Mouse (Mus musculus) ES-Bruce4 (cell line): Measurements from ENCODE around the gene Akr1cl. TPM values are rescaled to one million over a fixed set of nuclear protein-coding genes. Genes with fewer than 3 reads are reported as not detected.

Source experiments
- H3K27ac ChIP-seq: 2 replicates; pipeline ENCODE4 v1.5.1; 2012; ENCODE audit warnings: low read length, inconsistent platforms; ENCODE audit not compliant: insufficient read depth
- H3K27me3 ChIP-seq: 2 replicates; pipeline ENCODE4 v1.6.1; 2012; ENCODE audit warnings: mild to moderate bottlenecking, low read length, inconsistent platforms; ENCODE audit not compliant: control insufficient read depth, poor library complexity, insufficient read depth, severe bottlenecking
- H3K36me3 ChIP-seq: 2 replicates; pipeline ENCODE4 v1.6.1; 2012; ENCODE audit warnings: inconsistent platforms, mild to moderate bottlenecking, low read length, moderate library complexity; ENCODE audit not compliant: control insufficient read depth, poor library complexity, insufficient read depth, severe bottlenecking
- H3K4me1 ChIP-seq: one replicate; pipeline ENCODE4 v1.8.1; 2011; ENCODE audit warnings: low read length; ENCODE audit not compliant: control insufficient read depth, insufficient read depth
- H3K4me3 ChIP-seq: 2 replicates; pipeline ENCODE4 v1.5.1; 2011; ENCODE audit warnings: low read depth, mild to moderate bottlenecking, low read length
- H3K9ac ChIP-seq: 2 replicates; pipeline ENCODE4 v1.6.1; 2012; ENCODE audit warnings: low read depth, mild to moderate bottlenecking, inconsistent platforms; ENCODE audit not compliant: poor library complexity, severe bottlenecking
- H3K9me3 ChIP-seq: replicated peaks from 2 replicates; pipeline ENCODE4 v1.6.1; 2012; ENCODE audit warnings: mild to moderate bottlenecking, low read length, inconsistent platforms; ENCODE audit not compliant: control insufficient read depth, poor library complexity, insufficient read depth, severe bottlenecking
- CTCF ChIP-seq: IDR thresholded peaks from one replicate; pipeline ENCODE4 v1.8.1; 2011; ENCODE audit warnings: low read depth, low read length
- EP300 ChIP-seq: IDR thresholded peaks from 2 replicates; pipeline ENCODE4 v1.6.1; 2011; ENCODE audit warnings: low read depth, low read length; ENCODE audit not compliant: insufficient read depth
- POLR2A ChIP-seq: IDR thresholded peaks from one replicate; pipeline ENCODE4 v1.8.1; 2011; ENCODE audit warnings: low read length; ENCODE audit not compliant: insufficient read depth
- polyA plus RNA-seq: library from polyadenylated mRNA; stranded (reverse); fragments of >200 nt; gene quantifications from 2 replicates; pipeline ENCODE4 v1.2.4, GENCODE M21; 2011; ENCODE audit warnings: low read depth; ENCODE audit not compliant: missing spikeins, insufficient read depth, insufficient read length

The Akr1cl gene
- polyA plus RNA-seq, 1 experiment: not detected

GRCm38 (mm10) chr1:65028206-65028605 lies 4.4 kb downstream of the Akr1cl start:
- no peaks in the 10 kb centered on the region for H3K36me3 ChIP-seq
- H3K9ac ChIP-seq: no peak overlapping the region
- TF ChIP-seq CTCF (no peak), POLR2A (no peak)
- H3K9me3 ChIP-seq: no peaks in the 10 kb centered on the region
- H3K4me1 ChIP-seq: no peaks in the 10 kb centered on the region
- no peaks in the 10 kb centered on the region for H3K27me3 ChIP-seq
- no peak overlapping the region for H3K4me3 ChIP-seq
- no peak overlapping the region for H3K27ac ChIP-seq

- no peak overlapping the region for H3K4me3 ChIP-seq
- no peak for TF ChIP-seq CTCF
- TF ChIP-seq POLR2A: no peak
- no peak for TF ChIP-seq EP300
- H3K9me3 ChIP-seq: no peaks in the 10 kb centered on the region
- no peak overlapping the region for H3K9ac ChIP-seq
- H3K27ac ChIP-seq: no peak overlapping the region
- H3K4me1 ChIP-seq: no peaks in the 10 kb centered on the region
- H3K36me3 ChIP-seq: no peaks in the 10 kb centered on the region
- H3K27me3 ChIP-seq: no peaks in the 10 kb centered on the region
Observed at GRCm38 (mm10) chr1:65012726-65013125, 19.8 kb downstream of the Akr1cl start.

GRCm38 (mm10) chr1:65010153-65010552 lies 22.4 kb downstream of the Akr1cl start:
- H3K27ac ChIP-seq: no peak overlapping the region
- TF ChIP-seq EP300 (no peak), POLR2A (no peak), CTCF (peak; percentile 39)
- no peaks in the 10 kb centered on the region for H3K27me3 ChIP-seq
- H3K4me3 ChIP-seq: no peak overlapping the region
- no peaks in the 10 kb centered on the region for H3K36me3 ChIP-seq
- H3K4me1 ChIP-seq: no peaks in the 10 kb centered on the region
- no peak overlapping the region for H3K9ac ChIP-seq
- H3K9me3 ChIP-seq: no peaks in the 10 kb centered on the region

DNA sequence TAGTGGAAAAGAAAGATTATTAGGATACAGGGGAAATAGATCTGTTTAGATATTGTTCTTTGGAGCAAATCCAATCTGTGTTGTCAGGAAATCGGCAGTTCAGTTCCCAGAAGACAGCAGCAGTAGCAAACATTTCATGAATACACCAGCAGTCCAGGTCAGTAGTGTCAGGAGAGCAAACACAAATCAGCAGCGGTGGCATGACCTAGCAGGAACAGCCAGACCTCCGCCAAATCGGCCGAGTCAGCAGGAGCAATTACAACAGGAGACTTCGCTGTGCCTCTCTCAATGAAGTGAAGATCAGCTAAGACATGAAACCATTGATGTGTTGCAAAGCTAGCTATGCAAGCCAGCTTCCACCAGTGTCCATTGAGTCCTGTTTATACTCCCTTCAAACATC lies 27.0 kb downstream of the Akr1cl start:
- Histone ChIP-seq H3K36me3 (no peaks in the 10 kb centered on the region), H3K9me3 (no peaks in the 10 kb centered on the region), H3K4me3 (no peak overlapping the region), H3K27me3 (no peaks in the 10 kb centered on the region), H3K9ac (no peak overlapping the region), H3K4me1 (no peaks in the 10 kb centered on the region), H3K27ac (no peak overlapping the region)
- TF ChIP-seq POLR2A: no peak
- TF ChIP-seq EP300: no peak
- no peak for TF ChIP-seq CTCF

GRCm38 (mm10) chr1:65004526-65004925 lies 28.0 kb downstream of the Akr1cl start:
- H3K27me3 ChIP-seq: no peaks in the 10 kb centered on the region
- no peaks in the 10 kb centered on the region for H3K36me3 ChIP-seq
- H3K9me3 ChIP-seq: no peaks in the 10 kb centered on the region
- TF ChIP-seq POLR2A: no peak
- no peak for TF ChIP-seq CTCF
- no peak for TF ChIP-seq EP300
- H3K9ac ChIP-seq: no peak overlapping the region
- H3K27ac ChIP-seq: no peak overlapping the region
- H3K4me1 ChIP-seq: no peaks in the 10 kb centered on the region
- no peak overlapping the region for H3K4me3 ChIP-seq

GRCm38 (mm10) chr1:64993206-64993605 lies 39.4 kb downstream of the Akr1cl start:
- H3K27me3 ChIP-seq: no peaks in the 10 kb centered on the region
- no peak overlapping the region for H3K4me3 ChIP-seq
- H3K36me3 ChIP-seq: no peaks in the 10 kb centered on the region
- no peaks in the 10 kb centered on the region for H3K4me1 ChIP-seq
- H3K9ac ChIP-seq: no peak overlapping the region
- no peaks in the 10 kb centered on the region for H3K9me3 ChIP-seq
- no peak overlapping the region for H3K27ac ChIP-seq
- TF ChIP-seq EP300 (no peak), CTCF (no peak), POLR2A (no peak)
